In the genomic region with DNA sequence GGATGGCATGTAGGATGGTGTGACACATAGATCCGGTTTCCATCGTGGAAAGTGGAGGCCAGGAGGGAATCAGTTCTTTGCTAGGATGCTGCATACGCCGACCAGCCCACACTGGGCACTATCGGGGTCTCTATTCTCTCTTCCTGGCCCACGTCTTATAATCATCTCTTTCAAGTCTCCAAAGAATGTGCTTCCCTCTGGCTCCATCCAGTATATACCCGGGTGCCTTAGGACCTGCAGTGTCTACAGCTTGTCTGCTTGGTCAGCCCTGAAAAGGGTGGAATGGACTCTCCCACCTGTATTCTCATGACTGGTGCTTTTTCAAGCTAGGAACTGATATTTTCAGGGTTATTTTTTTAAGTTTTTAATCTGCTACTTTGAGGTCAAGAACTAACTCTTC, we compare ENCODE assay signal across 8 mouse cellular contexts. TPM values are rescaled to one million over a fixed set of nuclear protein-coding genes. Genes with fewer than 3 reads are reported as not detected.
A peak's percentile ranks its signal among the peaks of the same experiment; 100 is the strongest.
DNase-seq lines count a peak whose midpoint lies in the region; ATAC-seq and TF ChIP-seq lines count a peak whose summit lies in the region.

No protein-coding gene starts in this region.

- no peak for TF ChIP-seq POLR2A in MEL (IDR thresholded peaks at IDR 0.05; ENCODE audit: control insufficient read depth in 1 of 2, insufficient read depth in 1 of 2, low read depth in 1 of 2, low read length in 2 of 2, poor library complexity in 1 of 2)

- H3K4me2 ChIP-seq in heart, postnatal 0 days (ENCODE audit: low read depth, low read length), result peak overlapping the region; percentile 85

- peak overlapping the region; percentile 100 for H3K27ac ChIP-seq in heart, embryonic 10.5 days
- H3K27ac ChIP-seq in MEL (ENCODE audit: control insufficient read depth, low read depth, low read length), result peak overlapping the region; percentile 22; the same call in 1 of the 2 replicates
- peak overlapping the region; percentile 100 for H3K27ac ChIP-seq in heart, postnatal 0 days (ENCODE audit: low read depth)
- H3K27ac ChIP-seq in macrophage, result peak overlapping the region; percentile 81

- WGBS in heart, embryonic 10.5 days, result 21% methylated on average over 7 of the region's 7 CpGs
- 1% methylated on average over 7 of the region's 7 CpGs for WGBS in heart, postnatal 0 days
- 52% methylated on average over 7 of the region's 7 CpGs for WGBS in macrophage (ENCODE audit: missing documents)

- DNase-seq in heart, embryonic 10.5 days (ENCODE audit: low spot score), result no peak
- no peak for DNase-seq in heart, postnatal 14 days
- no peak for DNase-seq in MEL (ENCODE audit: low read depth, low spot score)
- no peak for DNase-seq in heart, postnatal 0 days (ENCODE audit: low spot score)
- DNase-seq in thymus, postnatal 0 days (ENCODE audit: low spot score), result no peak
- no peak for DNase-seq in right cerebral cortex, postnatal 10 days (ENCODE audit: low spot score in 2 of 2)
- DNase-seq in spleen, postnatal 14 days (ENCODE audit: low spot score in 2 of 2), result no peak

- no peak for TF ChIP-seq RAD21 in MEL (IDR thresholded peaks at IDR 0.05; ENCODE audit: low read depth, low read length)

- peaks cover 24% of the 10 kb centered on the region for H3K79me2 ChIP-seq in MEL (ENCODE audit: control insufficient read depth, insufficient read depth, low read length, poor library complexity)
- H3K79me2 ChIP-seq in macrophage (ENCODE audit: inconsistent target), result peaks cover 52% of the 10 kb centered on the region

- peak overlapping the region; percentile 97 for H3K4me3 ChIP-seq in heart, embryonic 10.5 days
- H3K4me3 ChIP-seq in MEL (ENCODE audit: control insufficient read depth in 1 of 2, insufficient read depth in 1 of 2, low read depth in 2 of 2, low read length in 2 of 2) (peak overlapping the region; percentile 81 to 88), macrophage (ENCODE audit: inconsistent target) (peak overlapping the region; percentile 66)
- peak overlapping the region; percentile 82 for H3K4me3 ChIP-seq in heart, postnatal 0 days (ENCODE audit: low read depth, low read length)

- intact Hi-C loops in heart, postnatal 14 days (cut with DNase I), result loop anchor here (5.0 to 10.0 kb wide), 2 partner anchors 51 to 322 kb away; partner anchors contain the start of gene Slc22a15

- no peaks in the 10 kb centered on the region for H3K9me3 ChIP-seq in heart, embryonic 10.5 days
- no peaks in the 10 kb centered on the region for H3K9me3 ChIP-seq in MEL (replicated peaks; ENCODE audit: insufficient read depth, low read length)
- no peaks in the 10 kb centered on the region for H3K9me3 ChIP-seq in heart, postnatal 0 days (replicated peaks; ENCODE audit: control insufficient read depth, low read length)

- H3K9ac ChIP-seq in MEL (ENCODE audit: control insufficient read depth, low read depth, low read length, poor library complexity, severe bottlenecking), result peak overlapping the region; percentile 97
- H3K9ac ChIP-seq in heart, postnatal 0 days (replicated peaks; ENCODE audit: low read depth, low read length), result peak overlapping the region; percentile 99

- peaks cover 61% of the 10 kb centered on the region for H3K4me1 ChIP-seq in heart, embryonic 10.5 days
- H3K4me1 ChIP-seq in MEL (ENCODE audit: control insufficient read depth in 1 of 2, insufficient read depth in 2 of 2, low read length in 2 of 2), result peaks cover 4 to 26% of the 10 kb centered on the region in 2 experiments; a peak in 3 of 4 replicates
- peaks cover 29% of the 10 kb centered on the region for H3K4me1 ChIP-seq in heart, postnatal 0 days (ENCODE audit: control insufficient read depth, insufficient read depth)

- no peak for TF ChIP-seq CTCF in MEL (IDR thresholded peaks at IDR 0.05 in 2 of 3, conservative IDR thresholded peaks at IDR 0.05 in 1 of 3; ENCODE audit: control insufficient read depth in 1 of 3, insufficient read depth in 1 of 3, low read depth in 2 of 3, low read length in 3 of 3, poor library complexity in 1 of 3, severe bottlenecking in 1 of 3)
- TF ChIP-seq CTCF in heart, postnatal 0 days (IDR thresholded peaks at IDR 0.05; ENCODE audit: low read depth), result no peak

- H3K27me3 ChIP-seq in heart, embryonic 10.5 days (ENCODE audit: insufficient read depth, poor library complexity, severe bottlenecking), result no peaks in the 10 kb centered on the region
- H3K27me3 ChIP-seq in MEL (ENCODE audit: control insufficient read depth in 1 of 2, insufficient read depth in 2 of 2, low read length in 2 of 2), result peaks cover 0 to 3% of the 10 kb centered on the region in 2 experiments; a peak in 1 of 4 replicates
- H3K27me3 ChIP-seq in heart, postnatal 0 days (ENCODE audit: control insufficient read depth, insufficient read depth, low read length), result no peaks in the 10 kb centered on the region

- no peak for TF ChIP-seq EP300 in MEL (IDR thresholded peaks at IDR 0.05; ENCODE audit: low read depth in 1 of 2, low read length in 2 of 2)
- TF ChIP-seq EP300 in heart, postnatal 0 days (IDR thresholded peaks at IDR 0.05; ENCODE audit: low read depth), result no peak

- H3K36me3 ChIP-seq in heart, embryonic 10.5 days, result no peaks in the 10 kb centered on the region
- H3K36me3 ChIP-seq in MEL (ENCODE audit: control insufficient read depth in 1 of 2, insufficient read depth in 2 of 2, low read length in 2 of 2) (peaks cover 0 to 41% of the 10 kb centered on the region in 2 experiments; a peak in 2 of 4 replicates), macrophage (ENCODE audit: inconsistent target) (no peaks in the 10 kb centered on the region)
- H3K36me3 ChIP-seq in heart, postnatal 0 days (replicated peaks; ENCODE audit: control insufficient read depth, insufficient read depth, low read length), result no peaks in the 10 kb centered on the region

- no peak for ATAC-seq in heart, postnatal 0 days (ENCODE audit: insufficient read depth, low read depth)

TF ChIP-seq in MEL, 35 proteins besides CTCF, POLR2A, EP300 and RAD21:
- TF ChIP-seq SIN3A (IDR thresholded peaks at IDR 0.05; ENCODE audit: low read length), result no peak
- no peak for TF ChIP-seq CHD1 (IDR thresholded peaks at IDR 0.05; ENCODE audit: low read depth, low read length)
- TF ChIP-seq TCF12 (IDR thresholded peaks at IDR 0.05; ENCODE audit: low read depth, low read length), result no peak
- no peak for TF ChIP-seq POLR2AphosphoS5 (IDR thresholded peaks at IDR 0.05; ENCODE audit: borderline replicate concordance, low read depth, low read length)
- no peak for TF ChIP-seq MEF2A (IDR thresholded peaks at IDR 0.05; ENCODE audit: extremely low read depth, insufficient replicate concordance, low read depth, low read length, poor library complexity, severe bottlenecking)
- TF ChIP-seq GATA1 (IDR thresholded peaks at IDR 0.05; ENCODE audit: low read depth, low read length), result no peak
- no peak for TF ChIP-seq TAL1 (IDR thresholded peaks at IDR 0.05; ENCODE audit: low read length)
- TF ChIP-seq MYC (IDR thresholded peaks at IDR 0.05; ENCODE audit: low read depth, low read length), result no peak
- no peak for TF ChIP-seq MXI1 (IDR thresholded peaks at IDR 0.05; ENCODE audit: low read depth, low read length)
- TF ChIP-seq E2F4 (IDR thresholded peaks at IDR 0.05; ENCODE audit: borderline replicate concordance, low read depth, low read length), result no peak
- TF ChIP-seq RCOR1 (IDR thresholded peaks at IDR 0.05; ENCODE audit: low read depth, low read length), result no peak
- TF ChIP-seq JUND (IDR thresholded peaks at IDR 0.05; ENCODE audit: low read depth, low read length), result no peak
- TF ChIP-seq MYB (IDR thresholded peaks at IDR 0.05; ENCODE audit: low read depth, low read length), result no peak
- no peak for TF ChIP-seq UBTF (IDR thresholded peaks at IDR 0.05; ENCODE audit: borderline replicate concordance, insufficient read depth, low read depth, low read length)
- TF ChIP-seq NRF1 (IDR thresholded peaks at IDR 0.05; ENCODE audit: insufficient read depth, low read depth, low read length, poor library complexity, severe bottlenecking), result no peak
- no peak for TF ChIP-seq HCFC1 (IDR thresholded peaks at IDR 0.05; ENCODE audit: low read depth, low read length)
- no peak for TF ChIP-seq MAX (IDR thresholded peaks at IDR 0.05; ENCODE audit: low read length)
- TF ChIP-seq ZMIZ1 (IDR thresholded peaks at IDR 0.05; ENCODE audit: low read depth, low read length), result no peak
- no peak for TF ChIP-seq MAZ (IDR thresholded peaks at IDR 0.05; ENCODE audit: low read depth, low read length)
- TF ChIP-seq BHLHE40 (IDR thresholded peaks at IDR 0.05; ENCODE audit: borderline replicate concordance, low read depth, low read length), result no peak

RNA-seq across cellular contexts. Expression of gene Atp1a1, which starts 1.3 kb away (rescaled TPM):
- polyA plus RNA-seq in heart, embryonic 10.5 days (2016; fragmentation: Nextera tagmentation; extraction: Ambion mirVana), result 164 and 228 TPM in 2 replicates
- total RNA-seq in heart, postnatal 14 days (2021), result 100 to 1,000 TPM; 773 to 866 TPM
- 136 and 138 TPM in 2 replicates for total RNA-seq in MEL (2012; rRNA removed)
- polyA plus RNA-seq in MEL (2012; ENCODE audit: insufficient read depth in 1 of 2, insufficient read length in 2 of 2, low read depth in 1 of 2, low replicate concordance in 2 of 2, missing spikeins in 1 of 2) (100 to 1,000 TPM in 1 of 2 experiments, not detected in 1; 174 TPM), macrophage (2018) (155 to 277 TPM (median 164 TPM) in 3 replicates)
- total RNA-seq in heart, postnatal 0 days (2014; rRNA removed; ENCODE audit: low replicate concordance), result 914 and 1,212 TPM in 2 replicates
- 227 and 257 TPM in 2 replicates for polyA plus RNA-seq in heart, postnatal 0 days (2015; fragmentation: Nextera tagmentation; extraction: Ambion mirVana)
- total RNA-seq in macrophage (2018; cell fraction: chromatin; rRNA removed), result 100 to 1,000 TPM in 3 of 26 experiments, 10 to 100 TPM in 23; 21.3 to 208 (median 41.7) TPM
- total RNA-seq in macrophage (2018; cell fraction: cytosol; rRNA removed), result 100 to 1,000 TPM in 19 of 26 experiments, 10 to 100 TPM in 7; 73.2 to 225 (median 128) TPM
- 100 to 1,000 TPM in 23 of 26 experiments, 10 to 100 TPM in 3; 86.0 to 312 (median 124) TPM for total RNA-seq in macrophage (2018; cell fraction: nucleus; rRNA removed)
- 106 and 112 TPM in 2 replicates for polyA plus RNA-seq in thymus, postnatal 0 days (2015; fragmentation: Nextera tagmentation; extraction: Ambion mirVana)

Comparison
In these comparisons a context has a peak if more than half of its experiments do, and no peak if none do; other contexts are left out.
1. H3K27ac ChIP-seq: peak in every context shown above with its lines; median percentile 100 in heart, embryonic 10.5 days; 100 in heart, postnatal 0 days; 81 in macrophage; 22 in MEL.